Mouse (Mus musculus): ENCODE results near the gene Tmem156. TPM values are rescaled to one million over a fixed set of nuclear protein-coding genes. Genes with fewer than 3 reads are reported as not detected.

Tmem156 gene
- polyA plus RNA-seq, 1 experiment, result not detected

- no peak overlapping the region for H3ac ChIP-seq (ENCODE audit: control insufficient read depth, insufficient read length, low read depth)
- TF ChIP-seq MYOD1 (IDR thresholded peaks at IDR 0.05; ENCODE audit: control insufficient read depth, insufficient read length, low read depth) (no peak), CTCF (IDR thresholded peaks at IDR 0.05; ENCODE audit: control insufficient read depth, insufficient read depth, insufficient read length) (no peak), FOSL1 (IDR thresholded peaks at IDR 0.05; ENCODE audit: insufficient read depth, low read length, poor library complexity, severe bottlenecking) (no peak), CEBPB (IDR thresholded peaks at IDR 0.05; ENCODE audit: low read depth) (no peak), MAX (IDR thresholded peaks at IDR 0.05) (no peak), MYOG (IDR thresholded peaks at IDR 0.05; ENCODE audit: control insufficient read depth, extremely low read depth, insufficient read length) (no peak), USF1 (IDR thresholded peaks at IDR 0.05; ENCODE audit: low read depth) (no peak)
- H3K4me3 ChIP-seq (ENCODE audit: insufficient read depth, poor library complexity, severe bottlenecking), result no peak overlapping the region
- H3K79me2 ChIP-seq (ENCODE audit: control insufficient read depth, insufficient read depth), result no peaks in the 10 kb centered on the region
- no peaks in the 10 kb centered on the region for H3K36me3 ChIP-seq (ENCODE audit: control insufficient read depth, insufficient read depth)
- no peaks in the 10 kb centered on the region for H3K79me3 ChIP-seq (ENCODE audit: low read depth)
- H3K27me3 ChIP-seq (ENCODE audit: control insufficient read depth, insufficient read depth, insufficient read length), result no peaks in the 10 kb centered on the region
Observed at GRCm38 (mm10) chr5:65094902-65095545, 3.1 kb upstream of the Tmem156 start.

DNA sequence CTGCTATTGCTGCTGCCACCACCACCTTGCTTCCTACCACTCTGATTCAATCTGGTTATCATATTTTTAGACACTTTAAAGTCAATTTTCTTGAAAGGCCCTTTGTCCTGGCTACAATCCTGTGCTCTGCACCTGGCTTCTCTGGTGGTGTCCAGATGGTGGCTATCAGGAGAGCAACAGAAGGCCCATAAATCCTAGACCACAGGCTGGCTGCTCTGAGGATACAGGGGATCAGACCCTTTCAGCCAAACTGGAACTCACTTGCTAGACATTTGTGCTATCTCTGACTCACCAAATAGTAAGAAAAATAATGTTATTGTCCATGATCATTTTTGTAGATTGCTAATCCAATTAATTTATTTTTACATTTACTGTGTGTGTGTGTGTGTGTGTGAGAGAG lies 1.8 kb upstream of the Tmem156 start:
- Histone ChIP-seq H3K4me3 (ENCODE audit: insufficient read depth, poor library complexity, severe bottlenecking) (no peak overlapping the region), H3K79me2 (ENCODE audit: control insufficient read depth, insufficient read depth) (no peaks in the 10 kb centered on the region), H3K36me3 (ENCODE audit: control insufficient read depth, insufficient read depth) (no peaks in the 10 kb centered on the region), H3K27me3 (ENCODE audit: control insufficient read depth, insufficient read depth, insufficient read length) (no peaks in the 10 kb centered on the region), H3ac (ENCODE audit: control insufficient read depth, insufficient read length, low read depth) (no peak overlapping the region), H3K79me3 (ENCODE audit: low read depth) (no peaks in the 10 kb centered on the region)
- TF ChIP-seq MAX (IDR thresholded peaks at IDR 0.05), result no peak
- TF ChIP-seq MYOG (IDR thresholded peaks at IDR 0.05; ENCODE audit: control insufficient read depth, extremely low read depth, insufficient read length), result no peak
- TF ChIP-seq CTCF (IDR thresholded peaks at IDR 0.05; ENCODE audit: control insufficient read depth, insufficient read depth, insufficient read length), result no peak
- no peak for TF ChIP-seq FOSL1 (IDR thresholded peaks at IDR 0.05; ENCODE audit: insufficient read depth, low read length, poor library complexity, severe bottlenecking)
- no peak for TF ChIP-seq CEBPB (IDR thresholded peaks at IDR 0.05; ENCODE audit: low read depth)

DNA sequence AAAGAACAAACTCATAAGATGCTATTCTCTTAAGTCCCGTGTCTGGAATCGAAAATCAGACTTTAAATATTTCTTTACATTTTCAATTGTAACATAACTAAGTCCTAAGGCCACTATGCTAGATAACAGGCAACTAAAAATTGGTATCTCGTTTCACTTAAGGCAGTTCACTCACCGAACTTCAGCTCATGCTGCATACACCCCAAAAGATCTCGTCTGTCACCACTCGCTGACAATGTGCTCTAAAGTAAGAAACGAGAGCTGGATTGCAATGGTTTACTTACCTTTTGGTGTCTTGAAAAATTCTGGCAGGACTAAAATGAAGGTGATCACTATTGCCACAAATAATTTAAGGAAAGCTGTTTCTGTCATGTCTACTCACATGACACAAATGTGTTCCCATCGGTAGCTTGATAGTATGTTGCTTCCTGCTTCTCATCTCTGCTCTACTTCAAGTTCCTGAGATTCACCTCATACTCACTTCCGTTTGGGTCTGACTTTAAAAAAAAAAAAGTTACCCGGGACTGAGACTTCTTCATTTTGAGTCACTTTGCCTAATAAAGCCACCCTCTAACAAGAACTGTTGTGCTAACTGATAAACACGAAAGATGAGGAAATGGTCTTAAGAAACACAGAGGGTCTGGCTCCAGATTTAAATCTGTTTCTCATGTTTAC lies 611 bp downstream of the Tmem156 start:
- Histone ChIP-seq H3K36me3 (ENCODE audit: control insufficient read depth, insufficient read depth) (no peaks in the 10 kb centered on the region), H3K4me3 (ENCODE audit: insufficient read depth, poor library complexity, severe bottlenecking) (no peak overlapping the region), H3K27me3 (ENCODE audit: control insufficient read depth, insufficient read depth, insufficient read length) (no peaks in the 10 kb centered on the region), H3ac (ENCODE audit: control insufficient read depth, insufficient read length, low read depth) (no peak overlapping the region), H3K79me2 (ENCODE audit: control insufficient read depth, insufficient read depth) (no peaks in the 10 kb centered on the region), H3K79me3 (ENCODE audit: low read depth) (no peaks in the 10 kb centered on the region)
- no peak for TF ChIP-seq USF1 (IDR thresholded peaks at IDR 0.05; ENCODE audit: low read depth)
- TF ChIP-seq CEBPB (IDR thresholded peaks at IDR 0.05; ENCODE audit: low read depth), result no peak
- TF ChIP-seq MYOG (IDR thresholded peaks at IDR 0.05; ENCODE audit: control insufficient read depth, extremely low read depth, insufficient read length), result no peak
- TF ChIP-seq MYOD1 (IDR thresholded peaks at IDR 0.05; ENCODE audit: control insufficient read depth, insufficient read length, low read depth), result no peak
- no peak for TF ChIP-seq MAX (IDR thresholded peaks at IDR 0.05)
- TF ChIP-seq FOSL1 (IDR thresholded peaks at IDR 0.05; ENCODE audit: insufficient read depth, low read length, poor library complexity, severe bottlenecking), result no peak
- no peak for TF ChIP-seq CTCF (IDR thresholded peaks at IDR 0.05; ENCODE audit: control insufficient read depth, insufficient read depth, insufficient read length)

GRCm38 (mm10) chr5:65089707-65090106 lies 2.2 kb downstream of the Tmem156 start:
- TF ChIP-seq CEBPB (IDR thresholded peaks at IDR 0.05; ENCODE audit: low read depth) (no peak), USF1 (IDR thresholded peaks at IDR 0.05; ENCODE audit: low read depth) (no peak), MYOD1 (IDR thresholded peaks at IDR 0.05; ENCODE audit: control insufficient read depth, insufficient read length, low read depth) (no peak), MYOG (IDR thresholded peaks at IDR 0.05; ENCODE audit: control insufficient read depth, extremely low read depth, insufficient read length) (no peak), MAX (IDR thresholded peaks at IDR 0.05) (no peak), CTCF (IDR thresholded peaks at IDR 0.05; ENCODE audit: control insufficient read depth, insufficient read depth, insufficient read length) (no peak), FOSL1 (IDR thresholded peaks at IDR 0.05; ENCODE audit: insufficient read depth, low read length, poor library complexity, severe bottlenecking) (no peak)
- Histone ChIP-seq H3K79me3 (ENCODE audit: low read depth) (no peaks in the 10 kb centered on the region), H3ac (ENCODE audit: control insufficient read depth, insufficient read length, low read depth) (no peak overlapping the region), H3K27me3 (ENCODE audit: control insufficient read depth, insufficient read depth, insufficient read length) (no peaks in the 10 kb centered on the region), H3K4me3 (ENCODE audit: insufficient read depth, poor library complexity, severe bottlenecking) (no peak overlapping the region), H3K79me2 (ENCODE audit: control insufficient read depth, insufficient read depth) (no peaks in the 10 kb centered on the region), H3K36me3 (ENCODE audit: control insufficient read depth, insufficient read depth) (no peaks in the 10 kb centered on the region)

- Histone ChIP-seq H3K4me3 (ENCODE audit: insufficient read depth, poor library complexity, severe bottlenecking) (no peak overlapping the region), H3K79me2 (ENCODE audit: control insufficient read depth, insufficient read depth) (no peaks in the 10 kb centered on the region), H3K79me3 (ENCODE audit: low read depth) (no peaks in the 10 kb centered on the region), H3K27me3 (ENCODE audit: control insufficient read depth, insufficient read depth, insufficient read length) (no peaks in the 10 kb centered on the region), H3ac (ENCODE audit: control insufficient read depth, insufficient read length, low read depth) (no peak overlapping the region), H3K36me3 (ENCODE audit: control insufficient read depth, insufficient read depth) (no peaks in the 10 kb centered on the region)
- TF ChIP-seq CEBPB (IDR thresholded peaks at IDR 0.05; ENCODE audit: low read depth), result no peak
- no peak for TF ChIP-seq MYOD1 (IDR thresholded peaks at IDR 0.05; ENCODE audit: control insufficient read depth, insufficient read length, low read depth)
Observed at GRCm38 (mm10) chr5:65086522-65086921, 5.4 kb downstream of the Tmem156 start.

GRCm38 (mm10) chr5:65081836-65082235 lies 10.1 kb downstream of the Tmem156 start:
- Histone ChIP-seq H3K27me3 (ENCODE audit: control insufficient read depth, insufficient read depth, insufficient read length) (no peaks in the 10 kb centered on the region), H3K36me3 (ENCODE audit: control insufficient read depth, insufficient read depth) (no peaks in the 10 kb centered on the region), H3K79me3 (ENCODE audit: low read depth) (no peaks in the 10 kb centered on the region), H3K4me3 (ENCODE audit: insufficient read depth, poor library complexity, severe bottlenecking) (no peak overlapping the region), H3ac (ENCODE audit: control insufficient read depth, insufficient read length, low read depth) (no peak overlapping the region), H3K79me2 (ENCODE audit: control insufficient read depth, insufficient read depth) (no peaks in the 10 kb centered on the region)
- TF ChIP-seq MYOD1 (IDR thresholded peaks at IDR 0.05; ENCODE audit: control insufficient read depth, insufficient read length, low read depth) (no peak), MAX (IDR thresholded peaks at IDR 0.05) (no peak)
